Mouse (Mus musculus): Measurements from ENCODE around the gene Tnfrsf23.

DNA sequence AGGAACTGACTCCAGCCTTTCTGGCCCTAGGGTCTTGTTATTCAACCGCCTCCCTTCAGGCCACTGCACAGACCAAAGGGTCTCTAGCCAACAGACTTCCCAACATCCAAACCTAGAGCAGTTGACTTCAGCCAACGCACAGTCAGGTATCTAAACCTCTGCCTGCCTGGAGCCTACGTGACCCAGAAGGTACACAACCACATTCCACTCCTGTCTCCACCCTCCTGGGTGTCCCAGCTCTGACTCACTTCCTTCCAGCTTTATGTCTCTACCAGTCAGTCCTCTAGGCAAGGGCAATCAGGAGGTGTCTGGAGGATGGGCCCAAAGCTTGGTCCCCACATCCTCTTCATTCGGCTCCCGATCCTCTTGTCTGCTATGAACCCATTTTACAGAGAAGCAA is 5.5 kb upstream of the Tnfrsf23 start:
- TF ChIP-seq TAL1 (IDR thresholded peaks at IDR 0.05; ENCODE audit: low read length) (no peak), GATA1 (IDR thresholded peaks at IDR 0.05; ENCODE audit: low read length) (no peak)
